Mouse (Mus musculus) embryonic fibroblast, embryonic 13.5 days (primary cell): ENCODE measurements at regions not wholly inside any gene's neighbourhood (a gene's known extent, or its start where the extent isn't known, plus 50 kb on each side); places are given as distances from the start of the nearest gene placed in this dataset.

Experiments
- CTCF ChIP-seq: IDR thresholded peaks from 2 replicates; pipeline ENCODE4 v1.5.1; 2011; ENCODE audit warnings: mild to moderate bottlenecking, control low read depth, low read length, moderate library complexity, borderline replicate concordance; ENCODE audit not compliant: insufficient read depth
- POLR2A ChIP-seq: IDR thresholded peaks from 2 replicates; pipeline ENCODE4 v1.6.1; 2011; ENCODE audit warnings: low read depth, mild to moderate bottlenecking, control low read depth, low read length, moderate library complexity

GRCm38 (mm10) chr1:176379645-176380044 lies 104.5 kb upstream of the Pld5 start:
- TF ChIP-seq CTCF (no peak), POLR2A (no peak)
